Mouse (Mus musculus): ENCODE data around the gene Shank2.

Gene Shank2

DNA sequence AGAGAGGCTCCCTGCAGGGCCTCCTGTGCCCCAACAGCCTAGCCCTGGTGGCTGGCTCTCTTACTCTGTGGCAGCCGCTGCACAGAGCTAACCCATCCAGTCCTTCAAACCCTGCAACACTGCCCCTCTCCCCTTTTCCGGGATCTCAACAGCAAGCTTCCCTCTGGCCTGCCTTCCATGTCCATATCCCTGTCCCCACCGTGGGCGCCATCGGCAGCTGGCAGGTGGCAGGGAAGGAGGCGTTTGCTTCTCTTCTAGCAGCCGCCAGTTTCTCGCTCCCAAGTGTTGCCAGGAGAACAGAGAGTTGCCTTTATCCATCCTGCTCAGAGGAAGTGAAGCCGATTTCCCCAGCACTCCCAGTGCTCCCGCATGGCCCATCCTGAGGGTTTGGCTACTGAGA, 323.9 kb downstream of the Shank2 start:
- DNase-seq (ENCODE audit: low read depth, low spot score) = no peak

DNA sequence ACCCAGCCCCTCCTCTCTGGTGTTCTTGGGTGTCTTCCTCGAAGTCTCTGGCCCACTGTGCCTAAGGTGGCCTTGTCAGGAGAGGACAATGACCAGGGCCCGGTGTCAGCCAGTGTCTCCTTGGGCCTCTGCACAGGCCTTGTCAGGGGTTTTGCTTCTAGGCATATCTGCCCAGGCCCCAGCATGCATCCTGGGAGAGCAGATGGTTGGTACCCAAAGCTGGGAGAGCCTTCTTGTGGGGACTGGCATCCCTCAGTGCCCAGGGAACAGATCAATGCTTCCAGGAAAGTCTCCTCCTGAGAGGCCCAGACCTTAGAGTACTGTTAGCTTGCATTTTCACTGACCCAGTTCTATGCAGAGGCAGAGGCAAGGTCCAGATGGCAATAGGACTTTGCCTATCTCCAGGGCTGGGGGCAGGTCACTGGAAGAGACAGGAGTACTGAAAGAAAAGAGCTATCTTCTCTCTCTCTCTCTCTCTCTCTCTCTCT, 327.7 kb downstream of the Shank2 start:
- DNase-seq (ENCODE audit: low read depth, low spot score) = no peak

GRCm38 (mm10) chr7:144336626-144337025, 334.9 kb downstream of the Shank2 start:
- no peak for DNase-seq (ENCODE audit: low read depth, low spot score)

DNA sequence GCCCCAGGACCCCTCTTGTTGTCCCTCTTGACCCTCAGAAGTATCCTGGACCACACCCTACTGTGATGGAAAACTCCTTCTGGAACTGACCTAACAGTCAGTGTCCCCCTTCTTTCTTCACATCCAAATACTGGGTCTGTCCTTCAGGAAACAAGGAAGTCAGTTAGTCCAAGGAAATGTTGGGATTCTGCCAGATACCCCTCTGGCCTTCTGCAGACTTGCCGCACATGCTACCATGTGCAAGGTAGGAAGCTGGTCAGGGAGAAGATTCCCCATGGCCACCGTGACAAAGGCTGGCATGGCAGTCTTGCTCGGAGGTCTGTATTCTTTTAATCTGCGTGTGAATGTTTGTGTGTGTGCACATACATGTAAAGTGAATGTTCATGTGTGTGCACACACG, 337.0 kb downstream of the Shank2 start:
- DNase-seq (ENCODE audit: low read depth, low spot score) = no peak

- DNase-seq (ENCODE audit: low read depth, low spot score) = no peak
Measured at GRCm38 (mm10) chr7:144340376-144340775, 338.6 kb downstream of the Shank2 start.

DNA sequence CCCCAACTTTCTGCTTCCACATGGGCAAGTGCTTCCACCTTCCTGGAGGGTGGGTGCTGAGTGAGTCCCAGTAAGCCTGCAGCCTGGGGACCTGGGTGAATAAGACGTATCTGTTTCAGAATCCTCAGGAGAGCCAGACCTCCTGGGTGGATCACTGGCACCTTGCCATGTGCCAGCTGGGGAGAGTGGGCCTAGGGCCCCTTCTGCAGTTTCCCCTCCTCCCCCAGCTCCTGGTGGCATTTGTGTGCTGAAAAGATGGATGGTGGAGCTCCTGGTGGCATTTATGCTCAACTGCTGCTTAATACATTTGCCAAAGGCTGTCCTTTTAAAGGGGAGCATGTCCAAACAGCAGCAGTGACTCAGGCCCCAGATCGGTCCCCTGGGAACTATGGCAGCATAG, 364.4 kb downstream of the Shank2 start:
- DNase-seq (ENCODE audit: low read depth, low spot score) = no peak

GRCm38 (mm10) chr7:144373059-144373458, 371.3 kb downstream of the Shank2 start:
- DNase-seq (ENCODE audit: low read depth, low spot score) = no peak

DNA sequence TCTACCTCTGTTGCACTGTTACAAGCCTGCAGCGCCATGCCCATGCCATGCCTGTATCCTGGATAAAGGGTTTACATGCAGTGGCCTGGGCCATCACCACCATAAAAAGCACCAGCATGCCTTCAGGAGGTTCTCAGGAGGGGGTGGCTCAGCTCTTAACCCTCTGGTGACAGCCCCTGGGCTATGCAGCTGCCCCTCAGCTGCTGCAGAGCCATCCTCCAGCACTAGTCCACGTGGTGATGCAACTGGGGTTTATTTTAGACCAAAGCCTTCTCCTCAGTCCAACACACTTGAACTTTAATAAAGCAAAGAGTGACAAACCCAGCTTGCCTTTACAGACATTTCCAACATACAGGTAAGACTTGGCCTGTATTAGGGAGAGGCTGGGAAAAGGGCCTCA, 373.8 kb downstream of the Shank2 start:
- no peak for DNase-seq (ENCODE audit: low read depth, low spot score)

DNA sequence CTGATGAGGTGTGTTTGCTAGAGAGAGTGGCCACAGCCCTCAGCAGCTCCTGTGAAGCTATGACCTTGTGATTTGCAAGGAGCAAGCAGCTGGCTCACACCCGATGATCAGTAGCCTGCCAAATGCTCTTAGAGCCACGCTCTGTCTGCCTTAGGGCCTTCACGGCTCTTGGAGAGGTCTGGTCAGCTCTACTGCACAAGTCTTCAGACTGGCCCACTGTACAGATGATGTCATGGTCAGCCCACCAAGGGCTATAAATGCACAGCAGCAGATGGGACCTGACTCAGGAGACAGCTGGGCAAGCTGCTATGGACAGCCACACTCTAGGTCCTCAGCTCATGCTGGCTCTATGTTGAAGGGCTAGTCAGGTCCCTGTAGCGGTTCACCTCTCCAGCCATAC, 376.5 kb downstream of the Shank2 start:
- DNase-seq (ENCODE audit: low read depth, low spot score) = no peak

- DNase-seq (ENCODE audit: low read depth, low spot score) = no peak
Measured at GRCm38 (mm10) chr7:144379243-144379884, 377.6 kb downstream of the Shank2 start.

- no peak for DNase-seq (ENCODE audit: low read depth, low spot score)
Measured at GRCm38 (mm10) chr7:144381588-144381987, 379.9 kb downstream of the Shank2 start.

GRCm38 (mm10) chr7:144387537-144387936, 385.8 kb downstream of the Shank2 start:
- DNase-seq (ENCODE audit: low read depth, low spot score) = no peak

GRCm38 (mm10) chr7:144389704-144390103, 388.0 kb downstream of the Shank2 start:
- no peak for DNase-seq (ENCODE audit: low read depth, low spot score)

DNA sequence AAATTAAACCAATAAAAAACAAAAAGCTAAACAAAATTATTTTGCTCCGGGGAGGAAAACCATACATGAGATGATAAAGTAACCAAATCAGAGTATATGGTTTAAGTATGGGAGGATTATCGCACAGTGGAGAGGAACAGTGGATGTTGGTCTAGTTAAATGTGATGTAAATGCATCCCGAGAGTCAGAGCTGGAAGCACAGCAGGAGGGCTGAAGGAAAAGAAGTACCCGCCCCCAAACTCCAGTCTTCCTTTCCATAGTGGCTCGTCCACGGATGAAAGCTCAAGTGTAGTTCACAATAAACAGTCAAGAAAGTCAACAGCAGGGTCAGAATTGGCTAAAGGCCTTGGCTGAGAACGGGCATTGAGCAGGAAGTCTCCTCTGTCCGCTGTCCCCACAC, 388.9 kb downstream of the Shank2 start:
- DNase-seq (ENCODE audit: low read depth, low spot score) = no peak

DNA sequence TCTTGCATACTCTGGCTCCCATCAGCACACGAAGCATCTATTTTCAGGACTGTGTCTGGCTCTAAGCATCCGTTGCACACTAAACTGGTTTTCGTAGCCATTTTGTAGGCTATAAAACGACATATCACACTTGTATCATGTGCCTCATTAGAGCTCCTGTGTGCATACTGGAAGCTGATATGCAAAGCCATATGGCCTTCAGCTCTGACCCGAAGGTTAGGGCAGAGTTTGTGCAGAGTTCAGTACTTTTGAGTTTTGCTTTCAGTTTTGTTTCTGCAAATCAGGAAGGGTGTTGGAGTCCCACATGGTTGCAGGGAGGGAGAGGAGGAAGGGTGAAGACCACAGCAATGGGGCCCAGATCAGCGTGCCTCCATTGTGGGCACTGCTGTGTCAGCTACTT, 390.0 kb downstream of the Shank2 start:
- DNase-seq (ENCODE audit: low read depth, low spot score) = no peak

GRCm38 (mm10) chr7:144402492-144402891, 400.8 kb downstream of the Shank2 start:
- DNase-seq (ENCODE audit: low read depth, low spot score) = no peak

- DNase-seq (ENCODE audit: low read depth, low spot score) = no peak
Measured at GRCm38 (mm10) chr7:144407675-144408074, 405.9 kb downstream of the Shank2 start.

DNA sequence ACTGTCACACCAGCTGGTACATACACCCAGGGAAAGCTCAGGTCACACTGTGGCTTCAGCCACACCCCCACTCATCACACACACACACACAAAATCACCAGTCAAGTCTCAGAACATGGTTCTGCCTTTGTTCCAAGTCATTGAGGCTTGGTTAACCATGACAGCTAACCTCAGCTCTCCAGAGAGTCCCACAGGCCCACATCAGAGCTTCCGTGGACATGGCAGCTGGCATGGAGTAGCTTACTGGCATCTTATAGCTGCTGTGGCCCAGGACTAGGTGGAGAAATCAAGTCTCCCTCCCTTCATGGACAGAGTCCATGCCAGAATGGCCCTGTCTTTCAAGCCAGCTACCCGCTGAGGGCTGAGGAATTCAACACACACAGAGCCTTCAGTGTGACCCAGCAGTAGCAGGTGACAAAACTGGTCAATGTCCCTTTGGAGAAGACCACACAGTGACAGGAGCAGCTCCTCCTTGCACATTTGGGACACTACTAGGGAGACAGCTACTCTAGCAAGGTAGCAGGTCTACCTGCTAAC, 406.8 kb downstream of the Shank2 start:
- DNase-seq (ENCODE audit: low read depth, low spot score) = no peak

DNA sequence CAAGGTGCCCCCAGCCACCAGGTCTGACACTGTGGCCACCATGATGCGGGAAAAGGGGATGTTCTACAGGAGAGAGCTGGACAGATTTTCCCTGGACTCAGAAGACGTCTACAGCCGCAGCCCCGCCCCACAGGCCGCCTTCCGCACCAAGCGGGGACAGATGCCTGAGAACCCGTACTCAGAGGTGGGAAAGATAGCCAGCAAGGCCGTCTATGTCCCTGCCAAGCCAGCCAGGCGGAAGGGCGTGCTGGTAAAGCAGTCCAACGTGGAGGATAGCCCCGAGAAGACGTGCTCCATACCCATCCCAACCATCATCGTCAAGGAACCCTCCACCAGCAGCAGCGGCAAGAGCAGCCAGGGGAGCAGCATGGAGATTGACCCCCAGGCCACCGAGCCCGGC, 408.0 kb downstream of the Shank2 start:
- DNase-seq (ENCODE audit: low read depth, low spot score) = no peak

DNA sequence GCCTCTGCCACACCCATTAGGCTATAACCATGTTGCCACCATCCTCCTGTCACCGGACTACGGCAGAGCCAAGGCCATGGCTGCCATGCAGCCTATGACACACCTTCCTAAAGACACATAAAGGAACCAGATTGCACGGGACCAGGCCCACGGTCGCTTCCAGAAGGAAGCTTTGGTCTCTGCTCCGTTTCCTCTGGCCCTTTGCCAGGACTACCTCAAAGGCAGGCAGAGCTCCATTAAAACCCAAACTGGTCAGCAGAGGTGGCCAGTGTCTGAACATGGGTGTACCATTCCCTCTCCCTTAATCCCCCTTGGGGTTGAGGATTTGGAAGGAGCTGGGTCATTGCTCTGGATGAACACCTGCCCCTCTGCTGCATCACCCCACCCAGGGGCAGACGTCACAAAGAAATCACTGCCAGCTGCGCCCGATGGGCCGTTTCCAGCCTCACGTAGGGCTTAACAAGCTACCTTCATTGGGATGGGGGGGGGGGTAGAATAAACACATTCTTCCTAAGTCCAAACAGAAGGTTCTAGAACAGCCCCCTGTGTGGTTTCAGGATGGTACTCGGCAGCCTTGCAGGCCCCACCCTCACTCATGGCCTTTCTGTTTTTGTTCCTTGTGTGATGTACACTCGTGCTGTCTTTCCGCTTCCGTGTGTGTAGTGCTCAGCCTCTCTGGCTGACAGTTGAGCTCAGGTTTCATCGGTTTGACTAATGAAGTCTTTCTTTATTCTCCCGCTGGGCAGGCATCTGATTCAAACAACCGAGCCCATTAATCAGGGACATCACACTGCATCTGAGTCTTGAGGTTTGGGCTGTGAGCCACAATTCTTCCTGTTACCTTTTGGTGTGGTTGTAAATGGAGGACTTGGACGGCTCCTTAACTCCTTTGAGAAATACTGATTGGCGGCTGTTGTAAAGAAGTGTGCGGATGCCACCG, 410.5 kb downstream of the Shank2 start:
- no peak for DNase-seq (ENCODE audit: low read depth, low spot score)

GRCm38 (mm10) chr7:144414632-144415031, 412.9 kb downstream of the Shank2 start:
- DNase-seq (ENCODE audit: low read depth, low spot score) = no peak

DNA sequence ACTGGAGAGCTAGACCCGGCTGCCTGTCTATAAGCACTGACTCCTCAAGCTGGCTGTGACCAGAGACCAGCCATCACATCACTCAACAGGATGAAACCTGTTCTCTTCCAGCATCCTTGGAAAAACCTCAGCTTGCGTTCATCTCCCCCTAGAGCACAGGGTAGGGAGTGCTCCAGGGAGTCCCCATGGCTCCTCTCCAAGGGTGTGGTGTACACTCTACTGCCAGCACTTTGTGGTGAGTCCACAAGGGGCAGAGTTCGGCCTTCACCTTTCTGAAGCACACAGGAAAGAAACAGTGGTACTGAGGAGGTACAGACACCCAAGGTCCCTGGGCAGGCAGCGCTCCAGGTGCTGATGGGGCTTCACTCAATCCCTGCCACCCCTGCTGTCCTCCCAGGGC, 414.1 kb downstream of the Shank2 start:
- no peak for DNase-seq (ENCODE audit: low read depth, low spot score)

GRCm38 (mm10) chr7:144417234-144417633, 415.5 kb downstream of the Shank2 start:
- no peak for DNase-seq (ENCODE audit: low read depth, low spot score)

All from retina, adult 2 months (tissue).